In genomic region chrX:10034666-10035065, GRCm38 (mm10) we compare ENCODE assay signal across 12 mouse cellular contexts.
A peak's percentile ranks its signal among the peaks of the same experiment; 100 is the strongest.
DNase-seq lines count a peak whose midpoint lies in the region; ATAC-seq and TF ChIP-seq lines count a peak whose summit lies in the region.
"Had no signal": no experiment of that assay in that cellular context is flagged by ENCODE, and none has a peak within 500 bp of the region (broad histone marks: within the 10 kb centered on the region; RNA-seq: fewer than 3 reads in every experiment).

No protein-coding gene starts in this region.

- TF ChIP-seq EP300 in heart, adult 2 months (IDR thresholded peaks at IDR 0.05; ENCODE audit: insufficient read depth, low read depth, low read length), result no peak
- no peak for TF ChIP-seq EP300 in liver, embryonic 14.5 days (IDR thresholded peaks at IDR 0.05; ENCODE audit: low read depth)

- H3K4me3 ChIP-seq in heart, adult 2 months, result no peak overlapping the region
- no peak overlapping the region for H3K4me3 ChIP-seq in heart, embryonic 10.5 days
- no peak overlapping the region for H3K4me3 ChIP-seq in liver, embryonic 14.5 days (ENCODE audit: insufficient read depth in 1 of 2, low read depth in 2 of 2, low read length in 2 of 2)
- no peak overlapping the region for H3K4me3 ChIP-seq in heart, embryonic 12.5 days
- H3K4me3 ChIP-seq: embryonic facial prominence, embryonic 15.5 days; stomach, embryonic 15.5 days had no signal

- no peaks in the 10 kb centered on the region for H3K4me1 ChIP-seq in heart, adult 2 months (ENCODE audit: control insufficient read depth, insufficient read depth, low read length)
- H3K4me1 ChIP-seq in heart, embryonic 10.5 days, result no peaks in the 10 kb centered on the region
- no peaks in the 10 kb centered on the region for H3K4me1 ChIP-seq in liver, embryonic 14.5 days (replicated peaks; ENCODE audit: control insufficient read depth in 2 of 2, insufficient read depth in 2 of 2, low read length in 1 of 2)
- H3K4me1 ChIP-seq in heart, embryonic 12.5 days (replicated peaks), result no peaks in the 10 kb centered on the region
- H3K4me1 ChIP-seq: embryonic facial prominence, embryonic 15.5 days; stomach, embryonic 15.5 days had no signal

- H3K4me2 ChIP-seq in liver, embryonic 14.5 days (ENCODE audit: low read depth), result no peak overlapping the region
- no peak overlapping the region for H3K4me2 ChIP-seq in heart, embryonic 12.5 days
- H3K4me2 ChIP-seq: embryonic facial prominence, embryonic 15.5 days; heart, embryonic 11.5 days; stomach, embryonic 15.5 days had no signal

- DNase-seq in heart, adult 2 months, result no peak
- DNase-seq in heart, embryonic 10.5 days (ENCODE audit: low spot score), result no peak
- DNase-seq in liver, embryonic 14.5 days (ENCODE audit: low read depth in 3 of 3, low spot score in 3 of 3), result no peak
- DNase-seq in liver, result no peak
- no peak for DNase-seq in brain, embryonic 14.5 days (ENCODE audit: low read depth)
- DNase-seq in ovary, adult 18-20 months (ENCODE audit: low spot score), result no peak
- DNase-seq: layer of hippocampus, postnatal 36 days had no signal

- no peaks in the 10 kb centered on the region for H3K79me2 ChIP-seq in heart, adult 2 months (replicated peaks; ENCODE audit: control insufficient read depth, insufficient read depth, low read length)

- no peaks in the 10 kb centered on the region for H3K9me3 ChIP-seq in heart, embryonic 10.5 days
- no peaks in the 10 kb centered on the region for H3K9me3 ChIP-seq in liver, embryonic 14.5 days (ENCODE audit: control insufficient read depth, low read length)
- no peaks in the 10 kb centered on the region for H3K9me3 ChIP-seq in heart, embryonic 12.5 days (replicated peaks)
- H3K9me3 ChIP-seq: embryonic facial prominence, embryonic 15.5 days; stomach, embryonic 15.5 days had no signal

- no peaks in the 10 kb centered on the region for H3K27me3 ChIP-seq in heart, adult 2 months (ENCODE audit: control insufficient read depth, insufficient read depth, low read length)
- no peaks in the 10 kb centered on the region for H3K27me3 ChIP-seq in heart, embryonic 10.5 days (ENCODE audit: insufficient read depth, poor library complexity, severe bottlenecking)
- no peaks in the 10 kb centered on the region for H3K27me3 ChIP-seq in liver, embryonic 14.5 days (ENCODE audit: control insufficient read depth, insufficient read depth, low read length)
- no peaks in the 10 kb centered on the region for H3K27me3 ChIP-seq in heart, embryonic 12.5 days (replicated peaks)
- H3K27me3 ChIP-seq: embryonic facial prominence, embryonic 15.5 days; stomach, embryonic 15.5 days had no signal

- intact Hi-C loops in heart, adult 2 months (cut with DNase I), result no loop called here

- TF ChIP-seq POLR2A in heart, adult 2 months (IDR thresholded peaks at IDR 0.05; ENCODE audit: insufficient read depth, low read depth, low read length), result no peak
- TF ChIP-seq POLR2A in brain, embryonic 14.5 days (IDR thresholded peaks at IDR 0.05; ENCODE audit: borderline replicate concordance, extremely low read depth, insufficient read depth, insufficient read length, poor library complexity, severe bottlenecking), result no peak

- no peak overlapping the region for H3K27ac ChIP-seq in heart, adult 2 months
- no peak overlapping the region for H3K27ac ChIP-seq in heart, embryonic 10.5 days
- no peak overlapping the region for H3K27ac ChIP-seq in liver, embryonic 14.5 days
- no peak overlapping the region for H3K27ac ChIP-seq in heart, embryonic 12.5 days (ENCODE audit: poor library complexity, severe bottlenecking)
- H3K27ac ChIP-seq: embryonic facial prominence, embryonic 15.5 days; stomach, embryonic 15.5 days had no signal

- H3K9ac ChIP-seq in heart, adult 2 months (ENCODE audit: low read depth, low read length), result no peak overlapping the region
- no peak overlapping the region for H3K9ac ChIP-seq in liver, embryonic 14.5 days (replicated peaks)
- no peak overlapping the region for H3K9ac ChIP-seq in heart, embryonic 12.5 days
- H3K9ac ChIP-seq: embryonic facial prominence, embryonic 15.5 days; stomach, embryonic 15.5 days had no signal

- peak; percentile 53 for TF ChIP-seq CTCF in heart, adult 2 months (IDR thresholded peaks at IDR 0.05)
- peak; percentile 34; the same call in 1 of the 2 replicates for TF ChIP-seq CTCF in liver, embryonic 14.5 days (IDR thresholded peaks at IDR 0.05; ENCODE audit: low read depth)
- TF ChIP-seq CTCF in brain, embryonic 14.5 days (IDR thresholded peaks at IDR 0.05; ENCODE audit: borderline replicate concordance, extremely low read depth, insufficient read depth, insufficient read length), result peak; percentile 16; the same call in 1 of the 2 replicates

- H3K36me3 ChIP-seq in heart, adult 2 months (ENCODE audit: control insufficient read depth, insufficient read depth, low read length), result no peaks in the 10 kb centered on the region
- no peaks in the 10 kb centered on the region for H3K36me3 ChIP-seq in heart, embryonic 10.5 days
- H3K36me3 ChIP-seq in liver, embryonic 14.5 days (replicated peaks; ENCODE audit: control insufficient read depth, insufficient read depth, low read depth), result no peaks in the 10 kb centered on the region
- H3K36me3 ChIP-seq in heart, embryonic 12.5 days, result no peaks in the 10 kb centered on the region
- H3K36me3 ChIP-seq: embryonic facial prominence, embryonic 15.5 days; stomach, embryonic 15.5 days had no signal

- no peak for ATAC-seq in liver, embryonic 14.5 days (ENCODE audit: insufficient read depth)
- ATAC-seq in megakaryocyte-erythroid progenitor cell, adult 5-6 weeks (replicated peaks; ENCODE audit: low FRiP score, low TSS enrichment, poor library complexity, severe bottlenecking), result peak; percentile 79
- no peak for ATAC-seq in heart, embryonic 12.5 days (ENCODE audit: insufficient number of reproducible peaks, low FRiP score)
